Mouse (Mus musculus) CH12F3 (cell line): ENCODE data around the gene Gm11437.

Experiments used
- in situ Hi-C: fragments of 300-500 bp; cut with MboI; formaldehyde crosslinking; loops from 2 replicates; pipeline ENCODE4 v1.14.3; 2020; ENCODE audit warnings: low sequenced_read_pairs

The Gm11437 gene

GRCm38 (mm10) chr11:84145201-84145798, 22.0 kb downstream of the Gm11437 start:
- in situ Hi-C loops = no loop called here

GRCm38 (mm10) chr11:84141752-84142151, 25.5 kb downstream of the Gm11437 start:
- in situ Hi-C loops = no loop called here

GRCm38 (mm10) chr11:84136453-84136852, 30.8 kb downstream of the Gm11437 start:
- in situ Hi-C loops = no loop called here

GRCm38 (mm10) chr11:84134331-84134860, 32.9 kb downstream of the Gm11437 start:
- in situ Hi-C loops = no loop called here

GRCm38 (mm10) chr11:84129799-84130185, 37.5 kb downstream of the Gm11437 start:
- in situ Hi-C loops = no loop called here

- in situ Hi-C loops = no loop called here
These were observed 38.1 kb downstream of the Gm11437 start, which contains the start of the genes Tada2a and Acaca for GRCm38 (mm10) chr11:84128943-84129798. Tada2a (minus strand) TSS chr11:84129600. Acaca (plus strand) TSS chr11:84129672.

- in situ Hi-C loops = no loop called here
These were observed 39.3 kb downstream of the Gm11437 start for GRCm38 (mm10) chr11:84127977-84128376.

GRCm38 (mm10) chr11:84121051-84121956, 46.0 kb downstream of the Gm11437 start:
- in situ Hi-C loops = no loop called here

- in situ Hi-C loops = no loop called here
These were observed 49.8 kb downstream of the Gm11437 start for GRCm38 (mm10) chr11:84117431-84117830.

GRCm38 (mm10) chr11:84116221-84116620, 51.1 kb downstream of the Gm11437 start:
- in situ Hi-C loops = no loop called here

- in situ Hi-C loops = no loop called here
These were observed 51.6 kb downstream of the Gm11437 start for GRCm38 (mm10) chr11:84115646-84116045.

GRCm38 (mm10) chr11:84113623-84114022, 53.7 kb downstream of the Gm11437 start:
- in situ Hi-C loops = no loop called here

GRCm38 (mm10) chr11:84107137-84107536, 60.1 kb downstream of the Gm11437 start:
- in situ Hi-C loops = no loop called here

GRCm38 (mm10) chr11:84104036-84104435, 63.2 kb downstream of the Gm11437 start:
- in situ Hi-C loops = no loop called here

GRCm38 (mm10) chr11:84101182-84101581, 66.1 kb downstream of the Gm11437 start:
- in situ Hi-C loops = no loop called here
